Mouse (Mus musculus) lung, embryonic 15.5 days (tissue): ENCODE results near the gene Syn2. TPM values are rescaled to one million over a fixed set of nuclear protein-coding genes. Genes with fewer than 3 reads are reported as not detected.
A peak's percentile ranks its signal among the peaks of the same experiment; 100 is the strongest.

Experiments used
- ATAC-seq: fragments of 200-750 bp; cut with Nextera tagmentation; 2 replicates; pipeline ENCODE4 v1.8.0; 2017; ENCODE audit warnings: moderate number of reproducible peaks, borderline replicate concordance; ENCODE audit not compliant: low FRiP score, low TSS enrichment; ENCODE audit errors: extremely low read depth
- H3K27ac ChIP-seq: fragments of 300-500 bp; sonication (generic); 2 replicates; pipeline ENCODE4 v1.5.1; 2015; ENCODE audit warnings: moderate library complexity, mild to moderate bottlenecking, inconsistent platforms
- H3K27me3 ChIP-seq: fragments of 300-500 bp; sonication (generic); 2 replicates; pipeline ENCODE4 v1.6.1; 2015; ENCODE audit warnings: inconsistent platforms
- H3K36me3 ChIP-seq: fragments of 300-500 bp; sonication (generic); 2 replicates; pipeline ENCODE4 v1.6.1; 2015; ENCODE audit warnings: inconsistent platforms
- H3K4me1 ChIP-seq: fragments of 300-500 bp; sonication (generic); 2 replicates; pipeline ENCODE4 v1.6.1; 2015; ENCODE audit warnings: inconsistent platforms
- H3K4me2 ChIP-seq: fragments of 300-500 bp; sonication (generic); 2 replicates; pipeline ENCODE4 v1.6.1; 2015; ENCODE audit warnings: inconsistent platforms, mild to moderate bottlenecking, moderate library complexity
- H3K4me3 ChIP-seq: fragments of 300-500 bp; sonication (generic); 2 replicates; pipeline ENCODE4 v1.5.1; 2015; ENCODE audit warnings: mild to moderate bottlenecking, inconsistent platforms
- H3K9ac ChIP-seq: fragments of 300-500 bp; sonication (generic); 2 replicates; pipeline ENCODE4 v1.6.1; 2015; ENCODE audit warnings: inconsistent platforms
- H3K9me3 ChIP-seq: fragments of 300-500 bp; sonication (generic); 2 replicates; pipeline ENCODE4 v1.6.1; 2016; ENCODE audit warnings: inconsistent platforms
- WGBS: fragments of 180-500 bp; shearing (Covaris S2); methylation state at CpG from one replicate; pipeline ENCODE4 v1.1.7; 2015; 5-methylcytosine and 5-hydroxymethylcytosine counted together
- polyA plus RNA-seq: library from polyadenylated mRNA; unstranded; fragments of >200 nt; fragmentation: Nextera tagmentation; extraction: Ambion mirVana; gene quantifications from 2 replicates; pipeline ENCODE4 v1.2.1, GENCODE M21; 2015

Syn2 gene
- polyA plus RNA-seq: 1.6 and 2.1 TPM in 2 replicates

DNA sequence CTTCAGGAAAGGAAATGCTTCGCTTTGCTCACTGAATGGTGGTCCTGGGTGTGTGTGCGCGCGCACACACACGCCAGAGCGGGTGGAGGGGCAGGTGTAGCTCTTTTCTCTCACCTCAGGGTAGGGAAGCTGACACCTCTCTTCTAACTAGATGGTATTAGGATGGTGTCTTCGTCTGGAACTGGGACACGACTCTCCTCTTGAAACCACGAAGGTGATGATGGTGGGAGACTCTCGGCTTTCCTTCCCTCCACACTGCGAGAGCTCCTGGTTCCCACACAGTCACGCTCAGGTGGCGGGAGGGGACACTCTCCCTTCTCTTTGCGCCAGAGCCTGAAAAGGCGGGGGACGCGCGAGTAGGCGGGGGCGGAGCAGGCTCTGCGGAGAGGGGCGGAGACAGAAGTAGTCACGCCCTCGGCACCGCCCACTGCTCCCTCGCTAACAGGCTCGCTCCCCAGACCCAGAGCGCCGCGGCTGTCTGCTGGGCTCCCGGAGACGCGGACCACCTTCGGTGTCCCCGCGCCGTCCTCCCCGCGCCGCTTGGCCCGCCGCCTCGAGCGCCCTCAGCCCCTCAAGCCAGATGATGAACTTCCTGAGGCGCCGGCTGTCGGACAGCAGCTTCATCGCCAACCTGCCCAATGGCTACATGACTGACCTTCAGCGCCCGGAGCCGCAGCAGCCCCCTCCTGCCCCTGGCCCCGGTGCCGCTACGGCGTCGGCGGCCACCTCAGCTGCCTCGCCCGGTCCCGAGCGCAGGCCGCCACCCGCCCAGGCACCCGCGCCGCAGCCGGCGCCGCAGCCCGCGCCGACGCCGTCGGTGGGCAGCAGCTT lies at the start of gene Syn2:
Syn2 (plus strand) TSS at position 402 of the 831 bp plus-strand sequence.
- Histone ChIP-seq H3K27me3 (peaks cover 46% of the 10 kb centered on the region), H3K4me2 (peak within 1 kb of the TSS; percentile 97), H3K9me3 (no peaks in the 10 kb centered on the region), H3K36me3 (no peaks in the 10 kb centered on the region), H3K4me1 (peaks cover 10% of the 10 kb centered on the region), H3K27ac (no peak within 1 kb of the TSS), H3K4me3 (peak within 1 kb of the TSS; percentile 61), H3K9ac (peak within 1 kb of the TSS; percentile 43)
- under 1% methylated on average over 65 of the region's 75 CpGs for WGBS
- ATAC-seq: peak; percentile 96

DNA sequence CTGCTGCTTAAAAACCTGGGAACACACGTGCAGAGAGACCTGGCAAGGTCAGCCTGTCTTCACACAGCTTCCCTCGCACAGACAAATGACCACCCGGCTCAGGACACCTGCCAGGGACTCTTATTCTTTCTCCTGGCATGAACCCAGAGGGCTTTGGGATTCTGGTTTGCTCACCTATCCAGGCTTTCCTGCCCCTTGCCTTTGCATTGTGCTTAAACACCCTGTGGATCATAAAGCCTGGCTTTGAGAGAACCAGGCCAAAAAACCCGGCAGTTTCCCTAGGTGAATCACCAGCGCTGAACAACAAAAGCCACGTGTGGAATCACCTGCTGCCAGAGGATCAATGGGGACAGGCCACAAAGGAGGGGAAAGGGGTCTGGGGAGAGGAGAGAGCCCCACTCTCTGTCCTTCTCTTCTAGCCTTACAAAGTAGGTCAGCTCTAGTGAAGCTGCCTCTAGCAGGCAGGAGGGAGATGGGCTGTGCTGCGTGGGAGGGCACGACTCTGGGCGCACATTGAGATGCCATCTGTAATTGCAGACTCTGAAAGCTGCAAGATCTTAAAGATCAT lies 49.3 kb upstream of the Syn2 start:
- 57% methylated on average over 9 of the region's 9 CpGs for WGBS
- Histone ChIP-seq H3K36me3 (no peaks in the 10 kb centered on the region), H3K9me3 (no peaks in the 10 kb centered on the region), H3K9ac (no peak overlapping the region), H3K4me2 (no peak overlapping the region), H3K4me3 (no peak overlapping the region), H3K27me3 (no peaks in the 10 kb centered on the region), H3K4me1 (no peaks in the 10 kb centered on the region), H3K27ac (no peak overlapping the region)
- no peak for ATAC-seq

DNA sequence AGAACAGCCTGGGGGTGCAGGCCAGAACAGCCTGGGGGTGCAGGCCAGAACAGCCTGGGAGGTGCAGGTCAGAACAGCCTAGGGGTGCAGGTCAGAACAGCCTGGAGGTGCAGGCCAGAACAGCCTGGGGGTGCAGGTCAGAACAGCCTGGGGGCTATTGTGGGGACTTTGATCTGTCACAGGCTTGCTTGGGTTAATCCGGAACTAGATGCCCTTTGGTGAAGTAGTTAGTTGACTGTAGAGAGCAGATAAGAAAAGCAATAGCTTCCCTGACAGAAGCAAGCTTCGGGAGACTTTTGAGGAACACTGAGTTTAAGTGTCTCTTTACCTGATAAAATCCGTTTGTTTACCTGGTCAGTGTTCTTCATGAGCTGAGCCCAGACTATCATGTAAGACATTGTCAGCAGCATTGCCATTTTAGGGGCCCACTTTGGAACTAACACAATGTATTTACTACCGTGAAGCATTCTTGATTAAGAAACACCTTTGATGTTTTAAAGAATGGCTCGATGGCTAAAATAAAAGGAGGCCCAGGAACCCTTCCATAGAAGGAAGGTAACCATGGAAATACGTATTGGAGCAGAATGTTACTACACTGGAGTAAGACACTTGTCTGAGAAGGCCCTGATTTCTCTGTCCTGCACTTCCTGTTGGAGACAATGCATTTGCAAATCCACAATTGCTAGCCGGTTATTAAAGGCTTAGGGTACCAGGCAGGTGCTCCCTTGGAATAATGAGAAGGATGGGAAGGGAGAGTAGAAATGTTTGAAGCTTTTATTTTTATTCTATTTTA lies 46.2 kb upstream of the Syn2 start:
- Histone ChIP-seq H3K36me3 (no peaks in the 10 kb centered on the region), H3K9me3 (no peaks in the 10 kb centered on the region), H3K4me1 (no peaks in the 10 kb centered on the region), H3K4me3 (no peak overlapping the region), H3K9ac (no peak overlapping the region), H3K4me2 (no peak overlapping the region), H3K27ac (no peak overlapping the region), H3K27me3 (no peaks in the 10 kb centered on the region)
- 53% methylated on average over 7 of the region's 7 CpGs for WGBS
- no peak for ATAC-seq

DNA sequence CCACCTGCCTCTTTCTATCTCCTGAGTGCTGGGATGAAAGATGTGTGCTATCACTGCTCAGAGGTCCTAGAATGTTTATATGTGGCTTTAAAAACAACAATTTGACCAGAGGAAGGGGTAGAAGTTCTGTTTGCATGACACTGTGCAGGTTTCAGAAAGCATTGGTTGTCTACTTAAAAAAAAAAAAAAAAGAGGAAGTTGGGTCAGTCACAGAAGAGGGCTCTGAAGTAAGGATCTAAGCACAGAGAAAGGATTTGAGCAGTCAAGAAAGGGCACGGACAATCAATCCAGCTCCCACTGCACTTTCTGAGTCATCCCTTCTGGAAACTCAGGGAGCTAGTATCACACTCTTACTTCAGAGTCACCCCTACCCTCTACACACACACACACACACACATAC lies 43.0 kb upstream of the Syn2 start:
- WGBS: 56% methylated on average over 1 of the region's 1 CpGs
- no peaks in the 10 kb centered on the region for H3K36me3 ChIP-seq
- no peaks in the 10 kb centered on the region for H3K9me3 ChIP-seq
- H3K4me3 ChIP-seq: no peak overlapping the region
- H3K4me2 ChIP-seq: no peak overlapping the region
- H3K9ac ChIP-seq: no peak overlapping the region
- no peaks in the 10 kb centered on the region for H3K4me1 ChIP-seq
- no peak overlapping the region for H3K27ac ChIP-seq
- no peaks in the 10 kb centered on the region for H3K27me3 ChIP-seq
- ATAC-seq: no peak

DNA sequence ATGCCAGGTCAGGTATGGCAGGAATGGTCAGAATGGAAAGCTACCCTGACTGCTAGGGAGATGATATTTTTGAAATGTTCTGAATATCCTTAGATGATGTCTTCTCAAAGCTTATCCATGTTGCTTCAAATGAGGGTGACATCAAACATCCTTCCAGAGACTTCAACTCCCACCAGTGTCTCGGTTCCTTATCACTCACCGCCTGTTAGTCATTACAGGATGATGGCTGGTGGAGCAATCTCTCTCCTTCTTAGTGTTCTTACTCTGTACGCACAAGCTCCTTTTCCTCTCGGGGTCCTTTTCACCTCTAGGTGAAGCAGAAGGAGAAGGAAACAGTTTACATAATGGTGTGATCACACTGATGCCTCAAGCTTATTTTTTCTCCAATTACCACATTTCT lies 32.2 kb upstream of the Syn2 start:
- no peak for ATAC-seq
- no peaks in the 10 kb centered on the region for H3K9me3 ChIP-seq
- H3K9ac ChIP-seq: no peak overlapping the region
- no peak overlapping the region for H3K4me2 ChIP-seq
- WGBS: 38% methylated on average over 4 of the region's 4 CpGs
- H3K4me1 ChIP-seq: no peaks in the 10 kb centered on the region
- no peak overlapping the region for H3K4me3 ChIP-seq
- H3K27ac ChIP-seq: no peak overlapping the region
- H3K36me3 ChIP-seq: no peaks in the 10 kb centered on the region
- no peaks in the 10 kb centered on the region for H3K27me3 ChIP-seq

DNA sequence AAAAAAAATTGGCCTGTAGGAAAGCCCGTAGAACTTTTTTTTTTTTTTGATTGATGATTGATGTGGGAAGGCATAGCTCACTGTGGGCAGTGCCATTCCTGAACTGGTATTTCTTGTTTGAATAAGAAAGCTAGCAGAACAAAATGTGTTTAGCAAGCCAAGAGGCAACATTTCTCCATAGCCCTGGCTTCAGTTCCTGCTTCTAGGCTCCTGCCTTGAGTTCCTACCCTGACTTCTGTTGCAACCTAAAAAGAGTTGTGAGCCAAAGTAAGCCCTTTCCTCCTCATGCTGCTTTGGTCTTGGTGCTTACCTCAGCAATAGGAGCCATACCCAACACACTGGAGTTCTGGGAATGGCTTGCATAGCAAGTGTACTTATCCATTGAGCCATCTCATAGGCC lies 23.3 kb upstream of the Syn2 start:
- Histone ChIP-seq H3K9me3 (no peaks in the 10 kb centered on the region), H3K27ac (no peak overlapping the region), H3K4me2 (no peak overlapping the region), H3K27me3 (no peaks in the 10 kb centered on the region), H3K9ac (no peak overlapping the region), H3K4me3 (no peak overlapping the region), H3K36me3 (no peaks in the 10 kb centered on the region), H3K4me1 (no peaks in the 10 kb centered on the region)
- 59% methylated on average over 1 of the region's 1 CpGs for WGBS
- no peak for ATAC-seq

DNA sequence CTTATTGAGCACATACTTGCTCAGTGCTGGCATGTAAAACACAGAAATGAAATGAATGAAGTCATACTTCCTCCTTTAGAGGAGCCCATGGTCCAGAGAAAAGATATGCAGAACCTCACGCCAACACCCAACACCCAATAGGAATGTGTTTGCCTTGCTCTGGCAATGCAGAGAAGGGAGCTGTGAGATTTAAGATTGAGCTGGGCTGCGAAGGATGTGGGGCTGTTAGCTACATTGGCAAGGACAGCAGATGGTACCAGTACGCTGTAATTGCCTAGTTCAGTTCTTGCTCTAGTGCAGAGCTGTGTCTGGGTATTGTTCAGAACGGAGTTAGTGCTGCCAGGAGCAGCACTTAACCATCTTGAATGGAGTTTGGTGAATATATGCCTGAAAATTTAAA lies 12.5 kb upstream of the Syn2 start:
- Histone ChIP-seq H3K9me3 (no peaks in the 10 kb centered on the region), H3K9ac (no peak overlapping the region), H3K4me2 (no peak overlapping the region), H3K27me3 (no peaks in the 10 kb centered on the region), H3K27ac (no peak overlapping the region), H3K4me3 (no peak overlapping the region), H3K4me1 (no peaks in the 10 kb centered on the region; the same call in 1 of the 2 replicates), H3K36me3 (no peaks in the 10 kb centered on the region)
- no peak for ATAC-seq
- 82% methylated on average over 4 of the region's 4 CpGs for WGBS

DNA sequence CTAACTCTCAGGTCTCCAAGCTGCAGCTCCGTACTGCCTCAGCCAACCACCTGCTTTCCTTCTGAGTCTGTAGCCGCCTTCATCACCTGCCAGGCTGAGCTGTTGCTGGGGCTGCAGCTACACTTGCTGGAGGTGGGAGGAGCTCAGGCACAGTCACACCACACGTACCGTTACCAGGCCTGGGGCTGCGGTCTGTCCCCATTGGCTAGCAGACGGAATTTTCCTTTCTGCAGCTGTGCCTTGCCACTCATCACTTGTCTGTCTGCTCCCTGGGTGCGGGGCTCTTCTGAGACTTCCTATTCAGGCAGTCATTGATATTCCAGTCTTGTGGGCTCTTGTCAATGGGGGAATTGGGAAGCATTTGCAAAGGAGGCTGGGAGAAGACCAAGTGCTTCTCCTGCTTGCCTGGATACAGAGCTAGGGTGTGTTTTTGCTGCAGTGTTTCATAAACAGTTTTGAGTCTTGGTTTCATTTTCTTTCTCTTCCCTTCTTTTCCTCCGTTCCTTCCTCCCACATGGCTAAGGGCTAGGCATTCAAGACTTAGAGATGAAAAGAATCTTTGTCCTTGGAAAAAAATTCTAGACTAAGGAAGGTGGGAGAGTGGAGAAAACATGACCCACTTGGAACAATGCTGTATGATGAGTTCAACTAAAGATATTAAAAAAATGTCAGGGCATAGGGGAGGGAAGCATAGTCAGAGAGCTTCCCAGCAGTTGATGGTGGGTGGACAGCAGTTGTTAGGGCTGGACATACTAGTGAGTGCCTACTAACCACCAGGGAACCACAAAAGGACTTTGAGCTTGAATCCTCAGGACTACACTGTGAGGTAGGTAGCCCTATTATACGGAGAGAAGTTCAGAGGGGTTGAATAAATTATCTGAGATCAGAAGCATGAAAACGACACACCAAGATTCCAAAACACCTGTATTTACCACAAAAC lies 11.2 kb upstream of the Syn2 start:
- Histone ChIP-seq H3K36me3 (no peaks in the 10 kb centered on the region), H3K9me3 (no peaks in the 10 kb centered on the region), H3K27me3 (no peaks in the 10 kb centered on the region), H3K4me3 (no peak overlapping the region), H3K4me2 (peak overlapping the region; percentile 1; the same call in 1 of the 2 replicates), H3K9ac (no peak overlapping the region), H3K4me1 (no peaks in the 10 kb centered on the region; the same call in 1 of the 2 replicates), H3K27ac (no peak overlapping the region)
- ATAC-seq: peak; percentile 70; the same call in 1 of the 2 replicates
- 18% methylated on average over 10 of the region's 10 CpGs for WGBS

DNA sequence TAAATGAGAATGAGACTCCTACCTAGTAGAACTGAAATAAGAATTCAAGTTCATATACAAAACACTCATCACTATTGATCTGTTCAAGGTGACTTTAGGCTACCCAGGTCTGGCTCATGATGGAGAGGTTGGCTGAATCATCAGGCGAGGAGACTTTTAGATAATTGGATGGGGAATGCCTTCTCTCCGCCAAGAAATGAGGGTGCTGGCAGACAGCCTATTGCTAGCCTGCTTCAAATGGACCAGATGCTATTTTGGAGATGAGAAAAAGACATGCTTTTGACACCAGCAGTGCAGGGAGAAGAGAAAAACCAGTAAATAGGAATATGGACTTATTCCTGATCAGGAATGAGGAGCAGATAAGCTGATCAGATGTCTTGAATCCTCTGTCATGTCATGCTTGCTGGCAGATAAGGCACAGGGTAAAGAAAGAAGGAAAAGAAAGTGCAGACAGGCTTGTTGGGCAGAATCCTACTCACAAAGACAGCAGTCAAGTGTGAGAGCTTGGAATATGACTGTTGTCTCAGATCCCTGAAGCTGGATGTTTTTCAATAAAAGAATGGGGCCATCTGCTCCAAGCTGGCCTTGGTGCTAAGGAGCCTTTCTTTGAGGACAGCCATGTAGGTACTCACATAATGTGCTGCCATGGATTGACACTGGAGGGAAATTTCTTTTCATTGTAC lies 9.9 kb upstream of the Syn2 start:
- no peak overlapping the region for H3K9ac ChIP-seq
- H3K9me3 ChIP-seq: no peaks in the 10 kb centered on the region
- H3K27ac ChIP-seq: no peak overlapping the region
- no peak overlapping the region for H3K4me3 ChIP-seq
- no peak for ATAC-seq
- no peaks in the 10 kb centered on the region for H3K27me3 ChIP-seq
- H3K4me2 ChIP-seq: no peak overlapping the region
- WGBS: 39% methylated on average over 2 of the region's 2 CpGs
- no peaks in the 10 kb centered on the region; the same call in 1 of the 2 replicates for H3K4me1 ChIP-seq
- no peaks in the 10 kb centered on the region for H3K36me3 ChIP-seq

DNA sequence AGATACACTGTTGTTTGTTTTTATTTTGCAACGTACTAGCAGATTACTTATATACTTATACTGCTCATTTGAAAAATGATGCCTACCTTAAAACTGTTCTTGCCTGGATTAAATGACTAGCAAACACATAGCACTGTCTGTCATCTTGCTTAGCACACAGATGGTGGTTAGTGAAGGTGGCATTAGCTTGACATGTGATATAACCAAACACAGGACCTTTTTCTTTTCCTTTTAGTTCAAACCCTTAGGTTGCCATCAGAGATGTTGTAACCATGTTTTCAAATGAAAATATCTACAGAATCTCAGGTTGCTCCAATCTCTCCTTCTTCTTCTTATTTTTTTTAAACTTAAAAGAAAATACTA lies 9.4 kb upstream of the Syn2 start:
- Histone ChIP-seq H3K4me1 (no peaks in the 10 kb centered on the region; the same call in 1 of the 2 replicates), H3K27me3 (no peaks in the 10 kb centered on the region), H3K36me3 (no peaks in the 10 kb centered on the region), H3K27ac (no peak overlapping the region), H3K4me3 (no peak overlapping the region), H3K9me3 (no peaks in the 10 kb centered on the region), H3K4me2 (no peak overlapping the region), H3K9ac (no peak overlapping the region)
- 64% methylated on average over 1 of the region's 1 CpGs for WGBS
- ATAC-seq: no peak
